Mouse (Mus musculus): ENCODE data around the gene Tmem120b.

The Tmem120b gene

GRCm38 (mm10) chr5:123156763-123157162 is 88.5 kb downstream of the Tmem120b start:
- DNase-seq (ENCODE audit: low read depth, low spot score), result no peak

GRCm38 (mm10) chr5:123157972-123158371 is 89.8 kb downstream of the Tmem120b start:
- DNase-seq (ENCODE audit: low read depth, low spot score), result no peak

GRCm38 (mm10) chr5:123159446-123159845 is 91.2 kb downstream of the Tmem120b start:
- no peak for DNase-seq (ENCODE audit: low read depth, low spot score)

- DNase-seq (ENCODE audit: low read depth, low spot score), result no peak
Measured at GRCm38 (mm10) chr5:123159866-123160265, 91.7 kb downstream of the Tmem120b start.

- DNase-seq (ENCODE audit: low read depth, low spot score), result no peak
Measured at GRCm38 (mm10) chr5:123160341-123160740, 92.1 kb downstream of the Tmem120b start.

GRCm38 (mm10) chr5:123162942-123163341 is 94.7 kb downstream of the Tmem120b start:
- DNase-seq (ENCODE audit: low read depth, low spot score), result no peak

- no peak for DNase-seq (ENCODE audit: low read depth, low spot score)
Measured at GRCm38 (mm10) chr5:123166437-123166836, 98.2 kb downstream of the Tmem120b start.
